Mouse (Mus musculus): Measurements from ENCODE around the gene Fryl. TPM values are rescaled to one million over a fixed set of nuclear protein-coding genes. Genes with fewer than 3 reads are reported as not detected.

Fryl gene
- polyA plus RNA-seq, 2 experiments, result 26.1 to 26.7 TPM

GRCm38 (mm10) chr5:73197796-73198195, 58.6 kb downstream of the Fryl start:
- no peak for TF ChIP-seq POLR2A (IDR thresholded peaks at IDR 0.05; ENCODE audit: borderline replicate concordance, extremely low read depth, insufficient read depth, insufficient read length)
- H3K4me3 ChIP-seq (replicated peaks; ENCODE audit: low read length), result no peak overlapping the region
- no peak overlapping the region for H3K27ac ChIP-seq (replicated peaks; ENCODE audit: low read depth, low read length)
- H3K4me2 ChIP-seq (replicated peaks; ENCODE audit: low read depth, low read length, severe bottlenecking), result no peak overlapping the region
- H3K36me3 ChIP-seq (ENCODE audit: control insufficient read depth, insufficient read depth, low read length), result no peaks in the 10 kb centered on the region
- H3K4me1 ChIP-seq (ENCODE audit: control insufficient read depth, insufficient read depth, low read length), result no peaks in the 10 kb centered on the region
- no peaks in the 10 kb centered on the region for H3K9me3 ChIP-seq (ENCODE audit: control insufficient read depth, low read length)
- ATAC-seq (ENCODE audit: low FRiP score, low read depth), result no peak
- no peak for DNase-seq (ENCODE audit: low spot score)
- 95% methylated on average over 7 of the region's 7 CpGs for WGBS
- H3K9ac ChIP-seq (ENCODE audit: low read depth, low read length, severe bottlenecking), result no peak overlapping the region
- no peaks in the 10 kb centered on the region for H3K27me3 ChIP-seq (ENCODE audit: control insufficient read depth, insufficient read depth, low read length)

DNA sequence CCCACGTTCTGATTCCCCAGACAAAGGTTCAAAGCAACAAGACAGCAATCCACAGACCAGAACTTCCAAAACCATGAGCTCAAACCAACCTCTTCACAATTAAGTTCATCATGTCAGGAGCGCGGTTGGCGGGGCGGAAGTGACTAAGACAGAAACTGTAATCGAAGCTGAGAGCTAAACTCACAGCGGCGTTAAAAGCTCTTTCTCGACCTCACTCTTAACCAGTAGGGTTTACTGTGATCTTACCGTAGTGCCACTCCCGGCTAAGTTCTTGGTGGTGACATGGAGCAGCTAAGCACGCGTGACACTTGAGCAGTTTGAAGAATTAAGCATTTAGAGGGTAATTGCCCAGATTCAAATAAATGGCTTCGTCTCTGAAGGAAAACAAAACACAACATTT, 61.7 kb downstream of the Fryl start:
- Histone ChIP-seq H3K4me3 (replicated peaks; ENCODE audit: low read length) (no peak overlapping the region), H3K9me3 (ENCODE audit: control insufficient read depth, low read length) (no peaks in the 10 kb centered on the region), H3K27me3 (ENCODE audit: control insufficient read depth, insufficient read depth, low read length) (no peaks in the 10 kb centered on the region), H3K36me3 (ENCODE audit: control insufficient read depth, insufficient read depth, low read length) (no peaks in the 10 kb centered on the region), H3K4me2 (replicated peaks; ENCODE audit: low read depth, low read length, severe bottlenecking) (no peak overlapping the region), H3K4me1 (ENCODE audit: control insufficient read depth, insufficient read depth, low read length) (no peaks in the 10 kb centered on the region), H3K27ac (replicated peaks; ENCODE audit: low read depth, low read length) (no peak overlapping the region), H3K9ac (ENCODE audit: low read depth, low read length, severe bottlenecking) (no peak overlapping the region)
- DNase-seq (ENCODE audit: low spot score), result no peak
- ATAC-seq (ENCODE audit: low FRiP score, low read depth), result no peak
- 90% methylated on average over 14 of the region's 14 CpGs for WGBS
- no peak for TF ChIP-seq POLR2A (IDR thresholded peaks at IDR 0.05; ENCODE audit: borderline replicate concordance, extremely low read depth, insufficient read depth, insufficient read length)

DNA sequence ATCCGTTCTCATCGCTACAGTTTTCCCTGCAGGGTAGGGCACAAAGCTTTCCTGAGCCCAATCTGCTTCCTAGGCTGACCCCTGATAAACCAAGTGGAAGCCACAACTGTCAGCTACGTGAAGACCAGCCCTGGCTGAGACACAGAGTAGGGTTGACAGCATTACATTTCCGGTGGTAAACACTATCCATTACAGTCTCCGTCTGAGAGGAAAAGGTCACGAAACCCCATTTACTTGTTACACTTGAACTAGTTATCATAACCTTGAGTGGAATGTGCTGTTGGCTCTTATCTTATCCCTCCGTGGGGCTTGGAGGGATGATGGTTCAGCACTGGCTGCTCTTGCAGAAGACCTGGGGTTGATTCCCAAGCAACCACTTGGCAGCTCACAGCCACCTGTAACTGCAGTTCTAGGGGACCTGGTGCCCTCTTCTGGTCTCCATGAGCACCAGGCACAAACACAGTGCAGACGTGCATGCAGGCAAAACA, 62.3 kb downstream of the Fryl start:
- DNase-seq (ENCODE audit: low spot score) (no peak), ATAC-seq (ENCODE audit: low FRiP score, low read depth) (no peak)
- Histone ChIP-seq H3K4me3 (replicated peaks; ENCODE audit: low read length) (no peak overlapping the region), H3K9ac (ENCODE audit: low read depth, low read length, severe bottlenecking) (no peak overlapping the region), H3K27ac (replicated peaks; ENCODE audit: low read depth, low read length) (no peak overlapping the region), H3K4me2 (replicated peaks; ENCODE audit: low read depth, low read length, severe bottlenecking) (no peak overlapping the region), H3K9me3 (ENCODE audit: control insufficient read depth, low read length) (no peaks in the 10 kb centered on the region), H3K4me1 (ENCODE audit: control insufficient read depth, insufficient read depth, low read length) (no peaks in the 10 kb centered on the region), H3K27me3 (ENCODE audit: control insufficient read depth, insufficient read depth, low read length) (no peaks in the 10 kb centered on the region), H3K36me3 (ENCODE audit: control insufficient read depth, insufficient read depth, low read length) (no peaks in the 10 kb centered on the region)
- TF ChIP-seq POLR2A (IDR thresholded peaks at IDR 0.05; ENCODE audit: borderline replicate concordance, extremely low read depth, insufficient read depth, insufficient read length), result no peak
- WGBS, result 93% methylated on average over 8 of the region's 8 CpGs

- ATAC-seq (ENCODE audit: low FRiP score, low read depth) (no peak), DNase-seq (ENCODE audit: low spot score) (no peak)
- H3K4me1 ChIP-seq (ENCODE audit: control insufficient read depth, insufficient read depth, low read length), result peaks cover 3% of the 10 kb centered on the region; the same call in 1 of the 2 replicates
- TF ChIP-seq POLR2A (IDR thresholded peaks at IDR 0.05; ENCODE audit: borderline replicate concordance, extremely low read depth, insufficient read depth, insufficient read length), result no peak
- H3K27me3 ChIP-seq (ENCODE audit: control insufficient read depth, insufficient read depth, low read length), result no peaks in the 10 kb centered on the region
- no peak overlapping the region for H3K4me3 ChIP-seq (replicated peaks; ENCODE audit: low read length)
- H3K9me3 ChIP-seq (ENCODE audit: control insufficient read depth, low read length), result no peaks in the 10 kb centered on the region
- H3K9ac ChIP-seq (ENCODE audit: low read depth, low read length, severe bottlenecking), result no peak overlapping the region
- H3K36me3 ChIP-seq (ENCODE audit: control insufficient read depth, insufficient read depth, low read length), result no peaks in the 10 kb centered on the region
- H3K27ac ChIP-seq (replicated peaks; ENCODE audit: low read depth, low read length), result no peak overlapping the region
- 68% methylated on average over 10 of the region's 10 CpGs for WGBS
- H3K4me2 ChIP-seq (replicated peaks; ENCODE audit: low read depth, low read length, severe bottlenecking), result no peak overlapping the region
Measured at GRCm38 (mm10) chr5:73193627-73194026, 62.8 kb downstream of the Fryl start.

- 75% methylated on average over 13 of the region's 13 CpGs for WGBS
- H3K36me3 ChIP-seq (ENCODE audit: control insufficient read depth, insufficient read depth, low read length), result no peaks in the 10 kb centered on the region
- H3K27me3 ChIP-seq (ENCODE audit: control insufficient read depth, insufficient read depth, low read length), result no peaks in the 10 kb centered on the region
- peaks cover 4% of the 10 kb centered on the region; the same call in 1 of the 2 replicates for H3K4me1 ChIP-seq (ENCODE audit: control insufficient read depth, insufficient read depth, low read length)
- no peak overlapping the region for H3K27ac ChIP-seq (replicated peaks; ENCODE audit: low read depth, low read length)
- H3K4me2 ChIP-seq (replicated peaks; ENCODE audit: low read depth, low read length, severe bottlenecking), result no peak overlapping the region
- H3K4me3 ChIP-seq (replicated peaks; ENCODE audit: low read length), result no peak overlapping the region
- no peaks in the 10 kb centered on the region for H3K9me3 ChIP-seq (ENCODE audit: control insufficient read depth, low read length)
- DNase-seq (ENCODE audit: low spot score) (no peak), ATAC-seq (ENCODE audit: low FRiP score, low read depth) (no peak)
- H3K9ac ChIP-seq (ENCODE audit: low read depth, low read length, severe bottlenecking), result no peak overlapping the region
- TF ChIP-seq POLR2A (IDR thresholded peaks at IDR 0.05; ENCODE audit: borderline replicate concordance, extremely low read depth, insufficient read depth, insufficient read length), result no peak
Measured at GRCm38 (mm10) chr5:73192870-73193576, 63.4 kb downstream of the Fryl start.

All from limb, embryonic 14.5 days (tissue).